Mouse (Mus musculus) neural tube, embryonic 10.5 days (tissue): ENCODE measurements around the gene Tead4.
"Not testable (repeated sequence)": the region's sequence is repeated elsewhere in the genome, so short reads cannot be mapped to it uniquely, and the experiment has no call there.

Source experiments
- DNase-seq: peaks from one replicate; pipeline ENCODE4 v3.0.0-alpha.2; 2017; ENCODE audit warnings: low spot score; ENCODE audit errors: extremely low spot score

The Tead4 gene

GRCm38 (mm10) chr6:128253111-128253510 is 47.5 kb downstream of the Tead4 start:
- no peak for DNase-seq

GRCm38 (mm10) chr6:128250596-128250995 is 50.0 kb downstream of the Tead4 start:
- DNase-seq = no peak

GRCm38 (mm10) chr6:128237102-128237763 is 63.4 kb downstream of the Tead4 start:
- no peak for DNase-seq

- no peak for DNase-seq
Measured at GRCm38 (mm10) chr6:128236581-128236980, 64.0 kb downstream of the Tead4 start.

- peak; percentile 24 for DNase-seq
Measured at GRCm38 (mm10) chr6:128234206-128234605, 66.4 kb downstream of the Tead4 start.

GRCm38 (mm10) chr6:128232216-128232615 is 68.4 kb downstream of the Tead4 start:
- DNase-seq = no peak

GRCm38 (mm10) chr6:128231741-128232140 is 68.9 kb downstream of the Tead4 start:
- no peak for DNase-seq

- DNase-seq = peak; percentile 47
Measured at GRCm38 (mm10) chr6:128227438-128228017, 73.1 kb downstream of the Tead4 start.

- no peak for DNase-seq
Measured at GRCm38 (mm10) chr6:128226941-128227340, 73.7 kb downstream of the Tead4 start.

- DNase-seq = no peak
Measured at GRCm38 (mm10) chr6:128225846-128226176, 74.8 kb downstream of the Tead4 start.

- no peak for DNase-seq
Measured at GRCm38 (mm10) chr6:128225009-128225845, 75.4 kb downstream of the Tead4 start.

GRCm38 (mm10) chr6:128223159-128223558 is 77.5 kb downstream of the Tead4 start:
- DNase-seq = no peak

GRCm38 (mm10) chr6:128215004-128215403 is 85.6 kb downstream of the Tead4 start:
- DNase-seq = not testable (repeated sequence)

GRCm38 (mm10) chr6:128209199-128209598 is 91.4 kb downstream of the Tead4 start:
- DNase-seq = not testable (repeated sequence)

- DNase-seq = no peak
Measured at GRCm38 (mm10) chr6:128208491-128209170, 92.0 kb downstream of the Tead4 start.

- DNase-seq = no peak
Measured at GRCm38 (mm10) chr6:128203557-128203956, 97.1 kb downstream of the Tead4 start.

GRCm38 (mm10) chr6:128200847-128201640 is 99.6 kb downstream of the Tead4 start:
- peak; percentile 59 for DNase-seq

GRCm38 (mm10) chr6:128200116-128200846 is 100.3 kb downstream of the Tead4 start:
- peak; percentile 99 for DNase-seq

GRCm38 (mm10) chr6:128183521-128183920 is 117.1 kb downstream of the Tead4 start:
- no peak for DNase-seq

GRCm38 (mm10) chr6:128181176-128181575 is 119.4 kb downstream of the Tead4 start:
- DNase-seq = no peak
